Mouse (Mus musculus) cerebellum, postnatal 14 days (tissue): ENCODE results near the gene Itprip.

ENCODE experiments used
- DNase-seq, 2 experiments: peaks; one replicate each; pipeline ENCODE4 v3.0.0; 2021; ENCODE audit warnings: mixed read lengths in 2 of 2

Itprip gene

GRCm38 (mm10) chr19:47884296-47885085 lies 34.6 kb downstream of the Itprip start:
- no peak for DNase-seq

- DNase-seq: no peak
Observed at GRCm38 (mm10) chr19:47882882-47883254, 36.2 kb downstream of the Itprip start.

GRCm38 (mm10) chr19:47882151-47882881 lies 36.8 kb downstream of the Itprip start:
- DNase-seq: peak; percentile 90 to 93

DNA sequence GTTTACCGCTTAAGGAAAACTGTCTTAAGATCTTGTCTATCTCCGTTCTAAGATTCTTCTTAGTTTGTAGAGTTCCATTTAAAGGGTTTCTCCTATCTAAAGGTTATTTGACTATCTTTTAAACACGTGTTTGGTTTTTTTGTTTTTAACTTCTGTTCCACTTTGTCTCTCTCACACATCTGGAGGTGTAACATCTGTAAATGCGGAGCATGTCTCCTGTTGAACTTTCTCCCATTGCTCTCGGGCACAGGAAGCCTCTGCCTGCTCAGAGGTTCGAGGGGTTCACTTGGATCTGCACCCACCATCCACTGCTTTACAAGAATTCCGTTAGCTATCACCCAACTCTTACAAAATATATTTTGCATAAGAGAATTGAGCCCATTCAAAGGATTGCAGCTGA lies 37.6 kb downstream of the Itprip start:
- DNase-seq: no peak

DNA sequence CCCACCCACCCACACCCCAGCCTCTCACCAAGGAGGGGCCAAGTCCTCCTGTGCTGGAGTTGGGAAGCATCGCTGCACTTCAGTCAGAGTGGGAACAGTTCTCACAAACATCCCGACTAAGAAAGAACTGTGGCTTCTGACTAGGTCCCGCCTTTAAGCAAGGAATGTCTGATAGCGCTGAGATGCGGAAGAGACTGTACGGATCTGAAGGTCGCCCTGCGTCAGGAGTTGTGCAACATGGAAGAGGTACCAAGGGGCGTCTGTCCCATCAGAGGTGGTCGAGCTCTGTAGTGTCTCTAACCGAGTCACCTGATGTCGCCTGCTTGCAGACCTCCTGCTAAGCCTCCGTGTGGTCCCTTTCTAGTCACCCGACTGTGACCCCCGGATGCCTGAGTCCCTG lies 42.8 kb downstream of the Itprip start:
- no peak for DNase-seq

DNA sequence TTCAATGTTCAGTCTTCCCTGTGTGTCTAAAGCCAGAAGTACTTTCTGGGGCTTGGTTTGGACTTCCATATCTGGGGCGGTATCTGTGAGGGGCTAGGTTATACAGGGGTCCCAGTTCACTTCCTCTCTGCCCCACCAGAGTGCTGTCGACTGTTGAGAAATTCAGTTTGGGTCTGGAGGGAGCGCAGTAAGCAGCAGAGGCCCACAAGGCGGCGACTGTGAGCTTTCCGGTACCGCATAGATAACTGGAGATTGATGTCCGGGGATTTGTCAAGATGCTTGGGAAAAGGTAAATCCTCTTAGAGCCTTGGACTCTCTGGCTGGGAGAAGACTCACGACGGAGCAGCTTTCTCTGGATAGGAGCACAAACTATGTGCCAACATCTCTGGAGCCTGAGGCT lies 47.6 kb downstream of the Itprip start:
- DNase-seq: peak; percentile 20 to 58

GRCm38 (mm10) chr19:47870102-47870666 lies 48.9 kb downstream of the Itprip start:
- DNase-seq: no peak

GRCm38 (mm10) chr19:47869516-47869915 lies 49.6 kb downstream of the Itprip start:
- no peak for DNase-seq

- no peak for DNase-seq
Observed at GRCm38 (mm10) chr19:47868951-47869350, 50.1 kb downstream of the Itprip start.

GRCm38 (mm10) chr19:47867628-47868175 lies 51.4 kb downstream of the Itprip start:
- DNase-seq: no peak

DNA sequence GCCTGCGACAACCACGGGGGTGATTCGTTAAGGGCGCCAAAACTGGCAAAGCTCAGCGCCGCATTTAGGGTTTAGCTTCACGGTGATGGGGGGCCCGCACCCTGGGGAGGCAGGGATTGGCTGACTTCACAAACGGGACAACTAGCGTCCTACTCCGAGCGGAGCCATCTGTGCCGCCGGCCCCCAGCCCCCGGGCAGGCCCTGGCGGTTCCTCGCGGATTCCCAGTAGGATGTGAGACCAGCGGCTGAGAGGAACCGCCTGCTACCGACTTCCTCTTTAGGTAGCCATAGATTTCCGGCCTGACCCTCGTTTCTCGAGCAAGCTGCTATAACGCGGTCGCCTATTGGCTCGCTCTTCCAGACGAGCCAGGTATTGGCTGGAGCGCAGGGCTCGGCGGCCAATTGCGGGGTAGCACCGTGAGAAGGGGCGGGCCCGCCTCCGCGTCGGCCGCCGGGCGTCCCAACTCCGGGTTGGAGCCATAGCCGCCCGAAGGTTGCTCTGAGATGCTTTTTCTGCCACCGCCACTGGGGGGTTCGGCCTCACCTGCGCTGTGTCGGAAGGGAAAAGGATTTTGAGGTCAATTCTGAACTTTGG lies 53.6 kb downstream of the Itprip start, which contains the start of gene Gsto2:
Gene Gsto2, plus strand, starts transcription at position 182 of the 595 bp plus-strand sequence.
- peak; percentile 96 to 97 for DNase-seq

DNA sequence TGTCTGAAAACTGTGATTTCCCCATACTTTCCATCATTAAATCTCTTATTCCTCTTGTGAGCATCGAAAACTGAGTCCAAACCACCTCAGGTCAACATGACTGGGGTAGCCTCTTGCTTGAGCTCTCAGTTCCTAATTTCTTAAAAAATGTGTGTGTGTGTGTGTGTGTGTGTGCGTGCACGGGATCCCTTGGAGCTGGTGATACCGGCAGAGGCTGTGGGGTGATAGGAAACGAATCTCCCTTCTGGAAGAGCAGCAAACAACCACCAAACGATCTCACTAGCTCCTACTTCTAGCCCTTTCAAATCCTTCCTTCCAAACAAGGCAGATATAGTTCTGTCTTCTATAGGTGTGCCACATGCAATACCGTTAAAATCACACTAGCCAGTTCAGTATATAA lies 54.4 kb downstream of the Itprip start:
- no peak for DNase-seq

DNA sequence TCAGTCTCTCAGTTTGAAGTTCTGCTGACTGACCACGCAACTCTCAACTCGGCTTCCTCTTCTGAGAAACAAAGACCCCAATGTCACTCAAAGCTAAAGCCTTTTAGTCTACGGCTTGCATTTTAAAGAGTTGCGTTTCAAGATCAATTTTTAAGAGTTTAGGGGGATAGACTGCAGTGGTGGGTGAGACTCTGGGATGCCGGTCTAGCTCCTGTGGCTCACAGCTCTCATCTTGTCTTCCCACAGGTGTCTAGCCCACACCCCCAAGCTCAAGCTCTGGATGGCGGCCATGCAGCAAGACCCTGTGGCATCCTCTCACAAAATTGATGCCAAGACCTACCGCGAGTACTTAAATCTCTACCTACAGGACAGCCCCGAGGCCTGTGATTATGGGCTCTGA lies 55.0 kb downstream of the Itprip start:
- no peak for DNase-seq

- DNase-seq: no peak
Observed at GRCm38 (mm10) chr19:47862581-47862980, 56.5 kb downstream of the Itprip start.

DNA sequence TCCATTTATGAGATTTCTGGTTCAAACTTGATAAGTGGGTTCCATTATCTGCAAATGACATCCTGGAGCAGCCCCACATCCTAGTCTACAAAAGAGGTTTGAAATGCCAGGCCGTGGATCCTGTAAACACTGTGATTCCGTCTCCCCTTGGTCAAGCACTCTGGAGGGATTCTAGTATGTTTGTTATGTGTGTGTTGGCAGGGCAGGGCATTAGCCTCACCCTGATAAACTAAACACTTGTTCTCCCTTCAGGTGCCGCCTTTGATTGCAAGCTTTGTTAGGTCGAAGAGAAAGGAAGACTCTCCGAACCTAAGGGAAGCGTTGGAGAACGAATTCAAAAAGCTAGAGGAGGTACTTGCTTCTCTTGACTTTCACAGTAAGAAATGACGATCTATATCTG lies 59.9 kb downstream of the Itprip start:
- DNase-seq: no peak

DNA sequence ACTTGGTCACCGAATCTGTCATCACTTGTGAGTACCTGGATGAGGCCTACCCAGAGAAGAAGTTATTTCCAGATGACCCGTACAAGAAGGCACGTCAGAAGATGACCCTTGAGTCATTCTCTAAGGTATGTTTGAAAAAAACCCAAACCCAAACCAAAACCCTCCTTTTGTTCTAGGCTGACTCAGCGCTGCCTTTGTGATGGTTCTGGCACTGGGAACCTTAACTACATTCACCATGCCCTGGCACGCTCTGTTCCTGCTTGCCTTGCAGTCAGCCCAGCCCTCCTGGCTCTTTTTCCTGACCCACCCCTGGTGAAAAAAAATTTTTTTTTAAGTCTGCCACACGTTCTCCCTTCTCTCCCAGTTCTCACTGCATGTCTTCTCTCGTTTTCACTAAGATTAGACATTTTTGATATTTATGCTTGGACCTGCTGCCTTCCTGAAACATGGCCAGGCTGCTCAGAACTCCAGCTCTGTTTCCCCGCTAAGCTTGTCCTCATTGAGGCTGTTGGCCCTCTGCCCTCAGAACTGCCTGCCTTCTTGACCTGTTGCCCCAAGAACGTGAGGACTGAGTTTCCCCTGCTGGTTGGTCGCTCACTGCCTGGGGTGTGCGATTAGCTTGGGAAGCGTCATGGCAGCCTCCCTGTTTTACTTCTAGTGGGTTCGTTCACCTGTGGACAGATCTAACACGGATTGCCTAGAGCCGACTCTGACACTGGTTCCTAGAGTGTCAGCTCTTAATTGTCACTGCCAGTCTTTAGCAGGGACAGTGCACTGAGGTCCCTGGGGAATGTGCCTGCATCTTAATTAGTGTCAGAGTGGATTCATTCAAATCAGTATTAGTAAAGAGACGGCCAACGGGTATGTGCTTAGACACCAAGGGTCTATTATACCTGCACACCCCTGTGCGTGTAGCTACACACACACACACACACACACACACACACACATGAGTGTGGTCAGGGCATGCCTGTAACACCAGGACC lies 60.8 kb downstream of the Itprip start:
- DNase-seq: peak in 1 of 2 experiments; percentile 19

GRCm38 (mm10) chr19:47854796-47855783 lies 64.0 kb downstream of the Itprip start, which contains the start of gene Gsto1:
Gene Gsto1, plus strand, starts transcription at chr19:47854970.
- DNase-seq: peak; percentile 91 to 93

DNA sequence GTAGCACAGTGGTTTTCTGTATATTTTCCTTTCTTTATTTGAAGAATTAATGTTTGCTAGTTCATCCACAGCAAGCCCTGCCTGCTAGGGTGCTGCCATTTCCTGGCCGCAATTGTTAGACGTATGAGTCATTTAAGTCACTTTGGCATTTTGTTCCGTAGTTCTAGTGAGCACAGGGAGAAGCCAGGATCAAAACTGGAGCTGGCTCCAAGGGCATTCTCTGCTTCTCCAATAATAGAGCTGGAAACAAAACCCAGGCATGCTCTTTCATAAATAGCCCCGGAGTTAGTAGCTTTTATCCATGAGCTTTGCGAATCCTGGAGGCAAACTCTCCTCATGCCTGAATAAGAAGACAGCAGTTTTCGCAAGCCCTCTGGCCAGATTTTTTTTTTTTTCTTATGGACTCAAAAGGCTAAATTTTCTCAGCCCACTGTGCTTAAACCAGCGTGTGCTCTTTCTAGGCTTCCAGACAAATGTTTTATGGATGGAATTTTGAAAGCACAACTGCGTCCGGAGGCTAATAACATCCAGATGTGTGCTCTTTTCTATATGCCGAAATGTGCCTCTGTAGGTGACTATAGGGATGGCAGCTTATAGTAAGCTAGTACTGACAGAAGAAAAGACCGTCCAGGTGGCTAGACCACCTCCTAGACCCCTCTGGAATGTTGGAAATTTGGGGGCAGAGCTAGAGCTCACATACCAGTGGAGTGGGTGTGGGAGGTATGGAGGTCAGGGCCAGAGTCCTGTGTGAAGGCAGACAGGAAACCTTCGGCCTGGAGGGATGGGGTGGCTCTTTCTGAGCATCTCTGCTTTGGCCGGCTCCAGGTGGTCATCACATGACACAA lies 64.9 kb downstream of the Itprip start:
- no peak for DNase-seq

DNA sequence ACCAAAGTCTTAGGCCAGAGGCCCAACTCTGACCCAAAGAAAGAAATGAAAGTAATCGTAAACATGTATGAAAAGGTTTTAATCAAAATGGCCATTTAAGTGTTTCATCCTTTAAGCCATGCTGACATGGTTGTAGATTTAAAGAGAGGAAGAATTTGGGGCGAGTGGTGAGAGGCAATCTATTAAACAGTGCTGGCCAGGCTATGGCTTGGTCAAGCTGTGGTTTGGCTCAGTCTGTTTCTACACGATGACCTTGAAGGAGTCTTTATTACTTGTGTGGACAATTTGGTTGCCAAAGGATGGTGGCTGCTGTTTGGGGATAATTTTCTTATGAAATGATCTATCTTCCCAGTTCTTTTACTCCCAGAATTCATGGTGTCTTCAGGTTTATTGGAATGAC lies 66.0 kb downstream of the Itprip start:
- DNase-seq: no peak
